Mouse (Mus musculus) kidney, postnatal 0 days (tissue): ENCODE data around the gene Bst2. TPM values are rescaled to one million over a fixed set of nuclear protein-coding genes. Genes with fewer than 3 reads are reported as not detected.
"Not testable (repeated sequence)": the region's sequence is repeated elsewhere in the genome, so short reads cannot be mapped to it uniquely, and the experiment has no call there.

Experiments
- ATAC-seq: fragments of 200-750 bp; cut with Nextera tagmentation; replicated peaks from 2 replicates; pipeline ENCODE4 v1.8.0; 2017; ENCODE audit warnings: low read depth, moderate number of reproducible peaks, moderate TSS enrichment, moderate library complexity; ENCODE audit not compliant: low FRiP score
- DNase-seq: peaks from one replicate; pipeline ENCODE4 v3.0.0-alpha.2; 2016; ENCODE audit warnings: low spot score
- H3K27ac ChIP-seq: fragments of 300-500 bp; sonication (generic); 2 replicates; pipeline ENCODE4 v1.5.1; 2014; ENCODE audit warnings: mild to moderate bottlenecking
- H3K27me3 ChIP-seq: fragments of 300-500 bp; sonication (generic); 2 replicates; pipeline ENCODE4 v1.6.1; 2014; ENCODE audit warnings: low read length, mixed read lengths; ENCODE audit not compliant: insufficient read depth
- H3K36me3 ChIP-seq: fragments of 300-500 bp; sonication (generic); 2 replicates; pipeline ENCODE4 v1.6.1; 2014; ENCODE audit warnings: low read length, mixed read lengths; ENCODE audit not compliant: insufficient read depth
- H3K4me1 ChIP-seq: fragments of 300-500 bp; sonication (generic); replicated peaks from 2 replicates; pipeline ENCODE4 v1.6.1; 2014; ENCODE audit warnings: antibody characterized with exemption, low read length, mixed read lengths; ENCODE audit not compliant: insufficient read depth
- H3K4me2 ChIP-seq: fragments of 300-500 bp; sonication (generic); 2 replicates; pipeline ENCODE4 v1.6.1; 2014; ENCODE audit warnings: mild to moderate bottlenecking, low read length, moderate library complexity, mixed read lengths
- H3K4me3 ChIP-seq: fragments of 300-500 bp; sonication (generic); replicated peaks from 2 replicates; pipeline ENCODE4 v1.5.1; 2014; ENCODE audit warnings: low read depth, low read length
- H3K9ac ChIP-seq: fragments of 300-500 bp; sonication (generic); 2 replicates; pipeline ENCODE4 v1.6.1; 2014; ENCODE audit warnings: low read depth, low read length
- H3K9me3 ChIP-seq: fragments of 300-500 bp; sonication (generic); replicated peaks from 2 replicates; pipeline ENCODE4 v1.6.1; 2016; ENCODE audit warnings: low read length, inconsistent platforms, mixed read lengths
- CTCF ChIP-seq: IDR thresholded peaks from 2 replicates; pipeline ENCODE4 v1.5.1; 2016; ENCODE audit warnings: antibody characterized with exemption, low read depth, mild to moderate bottlenecking, moderate library complexity
- WGBS: fragments of 180-500 bp; shearing (Covaris S2); extraction: QIAGEN DNeasy Blood & Tissue Kit; methylation state at CpG from one replicate; pipeline ENCODE4 v1.1.7; 2014; 5-methylcytosine and 5-hydroxymethylcytosine counted together
- polyA plus RNA-seq: library from polyadenylated mRNA; unstranded; fragments of >200 nt; fragmentation: Nextera tagmentation; extraction: Ambion mirVana; gene quantifications from 2 replicates; pipeline ENCODE4 v1.2.1, GENCODE M21; 2015

The Bst2 gene
- polyA plus RNA-seq, 1 experiment from 2014 or later = 124 TPM

DNA sequence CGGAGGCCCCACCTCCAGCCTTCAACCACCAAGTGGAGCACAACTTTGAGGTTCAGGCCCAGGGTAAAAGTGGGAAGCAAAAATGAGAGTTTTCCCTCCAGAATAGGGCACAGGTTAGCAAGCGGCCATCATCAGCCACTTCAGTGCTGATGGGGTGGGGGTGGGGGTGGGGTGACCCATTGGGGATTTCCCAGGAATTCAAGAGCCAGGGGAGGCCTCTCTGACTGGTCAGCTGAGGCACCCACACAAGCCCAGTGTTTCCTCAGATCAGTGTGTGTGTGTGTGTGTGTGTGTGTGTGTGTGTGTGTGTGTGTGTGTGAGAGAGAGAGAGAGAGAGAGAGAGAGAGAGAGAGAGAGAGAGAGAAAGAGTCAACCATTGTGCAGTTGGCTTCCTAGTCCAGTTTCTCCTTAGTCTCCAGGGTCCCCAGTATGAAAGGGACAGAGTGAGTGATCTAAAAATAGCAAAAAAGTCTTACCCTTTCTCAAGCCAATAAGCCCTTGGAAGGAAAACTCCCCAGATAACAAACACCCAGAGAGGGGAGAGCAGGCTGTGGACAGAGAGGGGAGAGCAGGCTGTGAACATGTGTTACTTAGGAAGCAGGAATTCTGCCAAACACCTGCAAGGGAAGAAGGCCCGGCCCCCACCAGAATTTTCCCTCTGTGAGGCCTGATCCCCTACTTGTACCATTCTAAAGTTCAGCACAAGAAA is 9.9 kb downstream of the Bst2 start:
- peak; percentile 38 for DNase-seq
- no peak for ATAC-seq
- Histone ChIP-seq H3K9ac (no peak overlapping the region), H3K4me2 (no peak overlapping the region), H3K27me3 (no peaks in the 10 kb centered on the region), H3K36me3 (no peaks in the 10 kb centered on the region), H3K27ac (peak overlapping the region; percentile 78), H3K9me3 (no peaks in the 10 kb centered on the region), H3K4me1 (peaks cover 9% of the 10 kb centered on the region), H3K4me3 (no peak overlapping the region)
- 67% methylated on average over 3 of the region's 3 CpGs for WGBS
- no peak for TF ChIP-seq CTCF

DNA sequence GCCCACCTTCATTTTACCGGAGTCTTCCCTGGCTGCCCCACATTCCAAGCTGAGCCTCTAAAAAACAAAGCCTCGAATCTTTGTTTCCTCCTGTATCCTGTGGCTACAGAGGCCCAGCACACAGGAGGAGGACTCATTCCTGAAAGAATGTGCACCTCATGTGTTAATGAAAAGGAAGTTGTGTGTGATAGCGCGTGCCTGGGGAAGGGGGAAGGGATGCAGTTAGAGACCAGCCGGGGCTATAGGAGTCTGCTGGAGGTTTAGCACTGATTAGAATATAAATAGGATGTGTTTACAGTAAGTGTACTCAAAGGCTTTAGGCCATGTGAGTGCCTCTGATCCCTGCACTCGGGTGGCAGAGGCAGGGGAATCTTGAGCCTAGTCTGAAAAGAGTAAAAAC is 11.0 kb downstream of the Bst2 start:
- 31% methylated on average over 6 of the region's 6 CpGs for WGBS
- DNase-seq = peak; percentile 61

DNA sequence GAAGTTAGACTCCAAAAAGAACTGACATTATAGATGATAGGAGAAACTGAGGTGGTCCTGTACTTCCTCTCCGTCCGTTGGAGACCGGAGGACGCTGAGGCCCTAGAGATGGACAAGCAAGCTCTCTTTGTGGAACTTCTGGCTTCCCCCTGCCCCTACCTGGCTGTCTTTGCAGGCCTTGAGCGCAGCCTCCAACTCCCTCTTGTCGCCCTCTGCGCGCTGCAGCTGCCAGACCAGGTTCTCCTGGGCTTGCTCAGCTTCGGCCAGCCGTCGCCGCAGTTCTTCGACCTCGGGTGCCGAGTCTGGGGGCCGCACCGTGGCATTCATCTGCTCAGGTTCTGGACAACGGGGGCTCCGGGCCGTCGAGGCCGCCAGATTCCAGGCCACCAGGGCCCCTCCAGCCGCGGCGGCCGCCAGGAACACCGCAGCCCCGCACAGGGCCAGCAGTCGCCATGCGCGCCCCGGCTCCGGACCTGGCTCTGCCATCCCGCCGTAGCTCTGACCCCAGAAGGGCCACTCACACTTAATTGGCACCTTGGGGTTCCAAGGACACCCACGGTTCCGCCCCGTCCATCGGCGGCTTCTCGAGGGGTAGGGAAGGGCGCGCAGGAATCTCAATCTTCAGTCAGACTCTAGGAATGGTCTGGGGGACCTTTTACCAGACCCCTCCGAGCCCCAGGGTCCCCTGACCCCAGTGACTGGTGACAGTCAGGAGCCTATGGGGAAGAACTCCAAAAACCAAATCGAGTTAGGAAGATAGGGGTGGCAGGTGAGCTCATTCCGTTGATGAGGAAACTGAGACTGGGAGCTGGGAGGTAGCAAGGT is 11.8 kb downstream of the Bst2 start, which contains the start of gene Ccdc194:
Gene Ccdc194 (minus strand): TSS at position 486 of the 825 bp plus-strand sequence.
- ATAC-seq (no peak), DNase-seq (no peak)
- Histone ChIP-seq H3K9ac (peak within 1 kb of the TSS; percentile 6; the same call in 1 of the 2 replicates), H3K36me3 (no peaks in the 10 kb centered on the region), H3K4me3 (no peak within 1 kb of the TSS), H3K9me3 (no peaks in the 10 kb centered on the region), H3K27me3 (no peaks in the 10 kb centered on the region), H3K4me2 (peak within 1 kb of the TSS; percentile 16; the same call in 1 of the 2 replicates), H3K27ac (peak within 1 kb of the TSS; percentile 78), H3K4me1 (peaks cover 7% of the 10 kb centered on the region)
- TF ChIP-seq CTCF = no peak
- 22% methylated on average over 46 of the region's 46 CpGs for WGBS

More for the DNA sequence above, 11.0 kb downstream of the Bst2 start:
- Histone ChIP-seq H3K36me3 (no peaks in the 10 kb centered on the region), H3K4me1 (peaks cover 9% of the 10 kb centered on the region), H3K9ac (no peak overlapping the region), H3K9me3 (no peaks in the 10 kb centered on the region), H3K27ac (peak overlapping the region; percentile 78; the same call in 1 of the 2 replicates), H3K4me2 (no peak overlapping the region), H3K4me3 (no peak overlapping the region), H3K27me3 (no peaks in the 10 kb centered on the region)
- TF ChIP-seq CTCF = no peak
- ATAC-seq = no peak

DNA sequence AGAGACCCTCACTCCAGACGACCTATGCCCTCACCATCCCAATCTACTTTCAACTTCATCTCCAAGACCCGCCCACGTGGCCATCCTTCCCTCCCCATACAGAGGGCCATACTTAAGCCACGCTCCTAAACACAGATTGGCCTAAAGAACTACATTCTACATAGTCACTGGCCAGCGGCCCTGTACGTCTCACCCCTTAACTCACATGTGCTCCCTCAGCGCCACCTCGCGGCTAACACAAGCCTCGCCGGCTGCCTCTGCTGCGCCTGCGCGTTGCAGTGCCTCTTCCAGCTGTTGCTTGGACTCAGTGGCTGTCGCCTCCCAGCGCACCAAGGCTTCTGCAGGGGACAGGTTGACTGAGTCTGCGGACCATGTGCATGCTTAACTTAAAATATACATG is 15.6 kb downstream of the Bst2 start:
- Histone ChIP-seq H3K9me3 (no peaks in the 10 kb centered on the region), H3K4me2 (peak overlapping the region; percentile 27; the same call in 1 of the 2 replicates), H3K9ac (no peak overlapping the region), H3K36me3 (no peaks in the 10 kb centered on the region), H3K27me3 (no peaks in the 10 kb centered on the region), H3K4me1 (peaks cover 6% of the 10 kb centered on the region; the same call in 1 of the 2 replicates), H3K4me3 (no peak overlapping the region), H3K27ac (no peak overlapping the region)
- ATAC-seq = peak; percentile 94
- peak; percentile 99 for TF ChIP-seq CTCF
- peak; percentile 98 for DNase-seq
- 6% methylated on average over 17 of the region's 17 CpGs for WGBS

DNA sequence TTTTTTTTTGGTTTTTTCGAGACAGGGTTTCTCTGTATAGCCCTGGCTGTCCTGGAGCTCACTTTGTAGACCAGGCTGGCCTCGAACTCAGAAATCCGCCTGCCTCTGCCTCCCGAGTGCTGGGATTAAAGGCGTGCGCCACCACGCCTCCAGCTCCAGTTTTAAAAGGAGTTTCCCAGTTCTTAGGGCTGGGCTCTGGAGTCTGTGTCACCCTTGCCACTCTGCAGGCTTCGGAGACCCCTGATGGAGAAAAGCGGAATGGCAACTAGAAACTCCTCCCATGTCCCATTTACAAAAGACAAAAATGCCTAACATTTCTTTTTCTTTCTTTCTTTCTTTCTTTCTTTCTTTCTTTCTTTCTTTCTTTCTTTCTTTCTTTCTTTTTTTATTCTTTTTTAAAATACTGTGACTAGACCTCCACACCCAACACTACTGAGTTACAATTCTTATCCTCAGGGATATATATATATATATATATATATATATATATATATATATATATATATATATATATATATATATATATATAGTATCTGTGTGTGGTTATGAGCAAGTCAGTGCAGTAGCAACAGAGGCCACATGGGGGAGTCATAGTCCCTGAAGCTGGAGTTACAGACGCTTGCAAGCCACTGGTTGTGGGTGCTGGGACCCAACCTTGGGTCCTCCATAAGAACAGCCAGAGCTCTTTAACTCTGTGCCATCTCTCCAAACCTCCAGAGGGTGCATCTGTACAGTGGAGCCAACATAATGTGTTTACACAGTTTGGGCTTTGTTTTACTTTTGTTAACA is 18.0 kb downstream of the Bst2 start:
- not testable (repeated sequence) for H3K4me1 ChIP-seq, H3K4me2 ChIP-seq, H3K27ac ChIP-seq, H3K36me3 ChIP-seq, H3K4me3 ChIP-seq, H3K9ac ChIP-seq, ATAC-seq, H3K9me3 ChIP-seq, H3K27me3 ChIP-seq
- DNase-seq = peak; percentile 90
- TF ChIP-seq CTCF = peak; percentile 75
- WGBS = 41% methylated on average over 9 of the region's 10 CpGs

DNA sequence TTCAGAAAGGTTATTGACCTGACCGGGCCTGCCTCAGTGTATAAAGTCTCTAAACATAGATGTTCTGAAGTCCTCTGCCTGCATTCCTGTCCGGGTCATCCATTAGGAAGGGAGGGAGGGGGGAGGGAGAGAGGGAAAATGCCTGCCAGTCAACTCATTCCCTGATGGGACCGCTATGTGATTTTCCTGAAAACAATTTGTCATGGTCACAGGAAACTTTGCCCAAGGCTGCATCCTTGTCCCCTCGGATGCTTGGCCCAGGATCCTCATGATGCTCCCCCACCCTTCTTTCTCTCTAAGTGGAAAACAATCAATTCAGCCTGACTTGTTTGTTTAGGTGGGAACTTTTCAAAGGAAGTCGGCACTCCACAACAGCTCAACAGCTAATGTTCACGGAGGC is 20.5 kb downstream of the Bst2 start:
- H3K9ac ChIP-seq = no peak overlapping the region
- no peak overlapping the region for H3K4me2 ChIP-seq
- H3K36me3 ChIP-seq = no peaks in the 10 kb centered on the region
- no peak for TF ChIP-seq CTCF
- DNase-seq (peak; percentile 47), ATAC-seq (no peak)
- WGBS = 11% methylated on average over 6 of the region's 6 CpGs
- H3K27ac ChIP-seq = no peak overlapping the region
- no peaks in the 10 kb centered on the region for H3K9me3 ChIP-seq
- H3K4me1 ChIP-seq = no peaks in the 10 kb centered on the region
- H3K27me3 ChIP-seq = no peaks in the 10 kb centered on the region
- H3K4me3 ChIP-seq = no peak overlapping the region
